Mouse (Mus musculus) frontal cortex, adult (tissue): Measurements from ENCODE around the gene Fam24a.

Experiments
- ATAC-seq: cut with Nextera tagmentation; 2 replicates; pipeline ENCODE4 v1.9.2; 2017; ENCODE audit warnings: mild to moderate bottlenecking, moderate library complexity, mixed read lengths; ENCODE audit not compliant: low TSS enrichment

Fam24a gene

GRCm38 (mm10) chr7:131333564-131333963, at the start of gene Fam24a:
Gene Fam24a, plus strand, starts transcription at chr7:131333864.
- ATAC-seq = no peak

DNA sequence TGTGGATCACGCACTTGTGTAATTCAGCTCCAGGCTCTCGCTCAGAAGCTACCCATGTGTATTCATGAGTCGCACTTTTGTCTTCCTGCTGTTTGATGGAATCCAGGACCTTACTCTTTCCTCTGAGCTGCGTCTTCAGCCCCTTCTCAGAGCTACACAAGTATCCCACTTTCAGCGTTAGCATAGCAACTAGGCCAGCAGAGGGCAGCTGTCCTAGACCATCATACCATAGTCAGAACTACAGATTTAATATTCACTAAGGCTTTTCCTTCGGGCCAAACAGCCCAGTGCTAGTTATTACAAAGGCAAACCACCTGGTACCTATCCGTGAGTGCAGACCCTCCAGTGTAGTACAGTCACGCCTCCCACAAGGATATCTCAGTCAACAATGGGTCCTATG, 36.5 kb upstream of the Fam24a start:
- ATAC-seq = no peak

DNA sequence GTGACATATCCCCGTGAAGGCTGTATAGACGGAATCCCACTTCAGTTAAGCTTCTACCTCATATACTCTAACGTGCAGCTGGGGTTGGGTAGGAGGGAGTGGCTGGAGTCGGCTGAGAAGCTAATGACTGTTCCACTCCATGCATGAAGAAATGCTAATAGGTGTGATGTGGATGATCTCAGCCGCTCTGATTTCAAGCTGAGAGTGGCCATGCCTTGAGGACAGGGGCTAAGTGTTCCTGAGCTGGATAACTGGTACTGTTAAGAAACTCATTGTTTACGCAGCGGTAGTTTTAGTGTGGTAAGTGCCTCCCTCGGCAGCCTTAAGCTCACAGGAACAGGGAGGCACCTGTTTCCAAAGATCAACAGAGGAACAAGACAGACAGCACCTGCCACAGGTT, 30.3 kb upstream of the Fam24a start:
- no peak for ATAC-seq

DNA sequence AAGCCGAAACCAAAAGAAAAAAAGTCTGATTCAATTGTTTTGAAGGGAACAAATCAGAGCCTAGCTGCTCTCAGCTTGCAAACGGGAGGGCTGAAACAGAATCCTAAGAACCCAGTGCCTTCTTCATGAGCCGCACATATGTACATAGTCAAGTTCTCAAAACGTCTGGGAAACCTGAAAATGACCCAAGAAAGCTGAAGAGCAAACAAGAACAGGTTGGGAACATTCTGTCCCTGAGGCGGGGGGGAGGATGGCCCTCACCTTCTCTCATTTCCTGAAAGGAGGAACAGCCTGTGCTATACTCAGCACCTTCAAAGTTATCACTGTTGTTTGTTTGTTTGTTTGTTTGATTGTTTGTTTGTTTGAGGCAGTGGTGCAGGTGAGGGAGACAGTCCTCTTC, 26.9 kb upstream of the Fam24a start:
- ATAC-seq = no peak

DNA sequence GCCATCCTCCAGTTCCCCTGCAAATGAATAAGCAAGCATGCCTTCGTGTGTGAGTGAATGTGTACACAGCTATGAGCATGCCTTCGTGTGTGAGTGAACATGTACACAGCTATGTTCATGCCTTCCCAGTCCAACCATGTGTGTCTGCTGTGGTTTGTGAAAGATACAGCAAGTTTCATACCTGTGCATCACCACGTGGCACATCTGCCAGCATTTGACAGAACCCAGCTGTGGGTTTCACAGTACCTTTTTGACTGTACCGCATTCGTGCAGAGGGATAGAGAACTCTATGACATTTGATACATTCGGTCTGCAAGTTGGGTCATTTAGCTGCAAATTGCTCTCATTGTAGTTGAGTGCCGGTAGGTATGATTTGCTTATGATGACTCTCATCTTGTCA, 19.2 kb upstream of the Fam24a start:
- no peak for ATAC-seq

DNA sequence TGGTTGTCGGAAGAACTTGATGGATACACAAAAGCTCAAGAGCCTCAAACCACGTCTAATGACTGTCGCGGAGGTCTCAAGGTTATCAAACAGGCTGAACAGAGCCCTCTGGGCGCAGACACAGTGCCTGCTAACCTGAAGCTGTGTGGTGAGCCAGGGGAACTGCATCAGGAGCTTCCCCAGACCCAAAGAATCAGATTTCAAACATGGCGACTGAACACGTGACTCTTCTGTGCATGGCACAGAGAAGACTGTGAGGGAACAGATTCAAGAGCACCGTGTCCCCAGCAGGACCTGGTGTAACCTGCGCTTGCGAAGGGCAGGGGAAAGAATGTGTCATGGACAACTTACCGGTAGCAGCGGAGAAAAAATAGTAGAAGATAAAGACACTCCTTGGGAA, 16.1 kb upstream of the Fam24a start:
- no peak for ATAC-seq

DNA sequence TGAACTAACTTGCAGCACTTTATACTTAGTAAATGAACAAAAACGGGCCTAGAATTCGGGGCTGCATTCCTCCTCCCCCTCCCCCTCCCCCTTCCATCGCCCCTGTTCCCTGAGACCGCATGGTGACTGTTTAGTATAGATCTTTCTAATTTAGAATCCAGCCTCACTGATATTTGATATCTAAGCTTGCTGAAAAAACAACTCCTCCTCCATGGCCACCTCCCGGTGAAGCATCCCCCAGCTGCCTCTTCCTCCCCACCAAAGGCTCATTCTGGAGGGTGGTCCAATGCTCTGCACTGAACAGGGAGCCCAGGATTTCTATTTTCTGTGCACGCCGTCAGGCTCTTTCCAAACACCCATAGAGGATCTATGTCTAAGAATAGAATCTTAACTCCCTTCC, 15.3 kb upstream of the Fam24a start:
- peak; percentile 62 for ATAC-seq

DNA sequence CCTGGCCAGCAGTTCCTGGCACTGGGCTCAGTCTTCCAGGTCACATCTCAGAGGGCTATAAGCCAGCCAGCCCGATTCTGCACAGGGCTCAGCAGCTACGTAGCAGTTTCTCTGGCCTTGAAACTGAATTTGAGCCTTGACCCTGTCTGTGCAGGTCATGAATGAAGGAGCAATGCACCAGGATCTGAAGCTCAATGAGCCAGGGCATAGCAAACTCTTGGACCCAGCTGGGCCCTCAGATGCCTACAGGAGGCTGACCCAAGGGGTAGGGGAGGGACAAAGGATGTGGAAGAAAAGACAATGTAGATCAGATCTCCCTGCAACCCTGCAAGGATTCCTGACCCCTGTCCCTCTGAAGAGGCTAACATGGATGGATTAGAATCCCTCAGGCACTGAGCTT, 11.5 kb upstream of the Fam24a start, which contains the start of gene Cuzd1:
TSS of gene Cuzd1 (minus strand) at position 101 of the 400 bp plus-strand sequence.
- ATAC-seq = no peak

DNA sequence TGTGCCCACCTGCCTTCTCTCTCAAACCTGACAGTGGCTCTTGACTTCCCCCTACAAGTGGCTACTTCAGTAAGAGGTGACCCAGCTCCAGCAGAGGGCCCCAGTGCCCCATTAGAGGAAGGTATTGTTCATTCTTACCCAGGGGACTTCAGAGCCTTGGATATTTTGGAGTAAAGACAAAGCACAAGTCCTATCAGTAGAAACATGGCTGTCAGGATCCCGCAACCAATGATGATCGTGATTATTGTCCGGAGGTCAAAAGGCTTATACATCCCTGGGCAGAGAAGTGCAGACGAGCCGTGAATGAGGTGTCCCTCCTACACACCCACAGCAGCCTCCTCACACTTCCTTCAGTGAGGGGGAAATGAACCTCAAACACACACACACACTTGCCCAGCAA, 6.6 kb upstream of the Fam24a start:
- ATAC-seq = no peak

DNA sequence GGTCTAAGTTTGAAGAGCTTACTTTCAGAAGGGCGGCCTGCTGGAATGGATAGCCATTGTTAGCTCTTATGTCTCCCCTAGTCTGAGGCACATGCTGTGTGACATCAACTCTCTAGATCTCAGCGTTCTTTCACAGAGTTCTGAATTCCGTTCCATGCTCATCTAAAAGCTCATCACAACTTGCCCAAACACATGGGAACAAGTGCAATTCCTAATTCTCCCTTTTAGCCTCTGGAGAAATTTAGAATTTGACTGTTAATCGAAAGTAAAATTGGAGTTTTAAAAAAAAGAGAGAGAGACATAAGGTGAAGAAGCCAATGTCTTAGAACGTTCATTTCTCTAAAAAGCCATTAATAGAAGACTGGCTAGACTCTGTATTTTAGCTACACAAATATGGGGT, 4.2 kb upstream of the Fam24a start, which contains the start of gene Fam24b:
TSS of gene Fam24b (minus strand) at position 101 of the 400 bp plus-strand sequence.
- ATAC-seq = no peak

- ATAC-seq = no peak
These were observed 2.0 kb upstream of the Fam24a start for GRCm38 (mm10) chr7:131331688-131332087.

GRCm38 (mm10) chr7:131337502-131338068, 3.9 kb downstream of the Fam24a start:
- ATAC-seq = no peak

GRCm38 (mm10) chr7:131345856-131346541, 12.3 kb downstream of the Fam24a start:
- ATAC-seq = 0 out of 2 replicates have a peak, but pooled peaks have one; percentile 38

DNA sequence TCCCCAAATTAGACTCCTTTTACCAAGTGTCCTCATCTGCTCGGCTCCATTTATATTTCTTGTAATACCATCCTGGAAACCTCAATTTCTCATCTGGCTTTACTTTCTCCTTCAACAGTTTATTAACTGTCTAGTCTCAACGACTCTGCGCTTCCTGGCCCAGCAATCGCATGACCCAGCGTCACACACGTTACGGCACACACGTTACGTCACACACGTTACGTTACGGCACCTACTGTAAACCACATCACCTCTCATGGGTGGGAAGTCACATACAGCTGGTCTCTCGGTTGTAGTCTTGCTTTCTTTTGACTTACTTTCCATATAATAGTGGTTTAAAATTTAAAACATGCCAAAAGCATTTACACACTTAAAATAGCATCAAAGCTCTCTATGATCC, 22.4 kb downstream of the Fam24a start:
- no peak for ATAC-seq

DNA sequence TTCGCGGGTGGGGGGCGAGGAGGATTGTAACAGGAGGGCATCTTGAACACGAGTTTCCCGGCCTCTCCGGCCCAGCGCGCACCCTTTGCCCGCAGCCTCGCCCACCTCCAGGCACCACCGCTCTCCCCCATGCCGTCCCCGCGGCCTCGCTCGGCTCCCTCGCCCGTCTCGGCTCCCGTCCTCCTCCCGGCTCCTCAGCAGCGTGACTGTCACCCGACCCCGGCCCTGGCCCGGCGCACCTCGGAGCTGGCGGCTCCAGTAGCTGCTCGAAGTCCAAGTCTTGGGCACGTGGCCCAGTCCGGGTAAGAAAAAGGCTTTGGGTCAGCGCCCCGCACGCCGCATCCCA, 28.6 kb downstream of the Fam24a start:
- peak; percentile 55 for ATAC-seq

GRCm38 (mm10) chr7:131362615-131363300, 29.1 kb downstream of the Fam24a start, which contains the start of gene 2310057M21Rik:
Gene 2310057M21Rik, minus strand, starts transcription at chr7:131362759.
- ATAC-seq = peak; percentile 95

GRCm38 (mm10) chr7:131364131-131364530, 30.5 kb downstream of the Fam24a start:
- ATAC-seq = no peak

DNA sequence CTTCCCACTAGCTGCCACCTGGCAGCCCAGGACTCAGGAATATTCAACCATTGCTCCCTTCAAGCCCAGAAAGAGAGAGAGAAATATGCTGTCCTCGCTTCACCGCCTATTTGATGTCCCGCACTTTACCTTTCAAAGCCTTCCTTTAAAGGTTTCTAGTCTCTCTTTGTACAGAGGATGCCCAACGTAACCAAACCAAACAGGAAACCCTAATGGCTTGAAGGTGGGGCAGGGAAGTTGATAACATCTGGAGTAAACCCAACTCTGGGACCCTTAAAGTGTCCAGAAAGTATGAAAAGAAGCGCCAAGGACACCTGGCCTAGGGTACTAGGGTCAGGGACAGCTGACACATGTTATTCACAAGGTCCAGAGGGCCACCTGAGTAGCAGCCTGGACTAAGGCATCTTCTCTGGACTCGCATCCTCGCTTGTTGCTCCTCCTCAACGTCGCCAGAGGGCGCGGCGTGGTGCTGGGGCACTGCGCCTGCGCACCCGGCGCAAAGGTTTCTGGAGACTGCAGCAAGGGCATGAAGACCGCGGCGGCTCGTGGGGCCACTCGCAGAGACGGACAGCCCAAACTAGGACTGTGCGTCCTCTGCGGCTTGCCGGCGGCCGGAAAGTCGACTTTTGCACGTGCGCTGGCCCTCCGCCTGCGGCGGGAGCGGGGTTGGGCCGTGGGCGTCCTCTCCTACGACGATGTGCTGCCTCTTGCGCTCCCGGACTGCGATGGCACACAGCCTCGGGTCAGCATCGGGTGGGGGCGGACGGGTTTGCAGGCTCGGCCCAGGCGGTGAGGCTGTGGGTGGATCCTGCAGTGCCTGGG, 37.2 kb downstream of the Fam24a start, which contains the start of gene Pstk:
TSS of gene Pstk (plus strand) at position 494 of the 822 bp plus-strand sequence.
- ATAC-seq = peak; percentile 95

DNA sequence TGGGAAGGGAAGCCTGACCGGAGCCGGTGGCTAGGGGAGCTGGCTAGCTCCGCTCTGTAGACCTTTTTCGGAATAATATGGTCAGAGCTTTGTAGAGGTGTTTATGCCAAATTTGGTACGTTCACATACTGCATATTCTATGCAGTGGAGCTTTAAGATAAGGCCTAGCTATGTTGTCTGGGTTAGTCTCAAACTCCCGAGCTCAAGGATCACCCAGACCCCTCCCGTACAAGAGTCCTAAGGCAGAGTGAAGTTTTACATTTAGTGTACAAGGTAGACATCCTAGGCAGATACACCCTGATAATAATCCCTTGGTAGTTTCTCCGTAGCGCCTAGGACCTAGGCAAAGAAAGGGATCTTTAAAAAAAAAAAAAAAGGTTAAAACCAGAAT, 37.8 kb downstream of the Fam24a start:
- ATAC-seq = peak; percentile 50; the same call in 1 of the 2 replicates

DNA sequence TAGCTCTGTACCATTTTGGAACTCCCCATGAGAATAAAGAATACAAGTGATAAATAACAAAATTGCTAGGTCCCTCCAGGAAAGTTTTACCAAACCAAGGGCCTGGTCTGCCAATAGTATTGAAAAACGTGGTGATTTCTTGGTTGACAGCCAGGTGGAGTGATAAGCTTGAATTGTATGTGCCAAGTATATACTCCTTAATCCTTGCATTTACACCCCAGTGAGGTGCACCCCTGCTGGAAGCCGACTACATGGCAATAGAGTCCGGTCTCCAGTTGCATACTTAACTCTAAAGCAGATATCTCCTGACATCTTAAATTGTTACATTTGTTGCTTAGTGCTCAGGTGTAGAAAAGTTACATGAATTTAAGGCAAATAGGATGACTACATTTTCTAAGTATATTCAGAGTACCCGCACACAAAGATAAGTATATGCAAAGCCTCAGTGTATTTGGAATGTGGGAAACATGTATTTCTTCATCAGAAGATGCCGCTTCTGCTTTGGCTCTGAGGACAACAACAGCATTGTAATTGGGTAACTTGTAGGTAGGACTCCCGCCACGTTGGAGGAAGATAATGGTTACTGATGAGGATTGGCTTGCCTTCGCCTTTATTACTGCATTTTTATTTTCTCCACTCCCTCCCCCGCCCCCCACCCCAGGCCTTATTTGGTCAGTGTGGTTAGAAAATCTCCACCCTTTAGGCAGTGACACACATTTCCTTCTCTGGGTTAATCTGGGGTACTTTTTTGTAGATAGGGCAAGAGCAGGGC, 38.4 kb downstream of the Fam24a start:
- no peak for ATAC-seq
